Mouse (Mus musculus): Measurements from ENCODE around the gene Inhba. TPM values are rescaled to one million over a fixed set of nuclear protein-coding genes. Genes with fewer than 3 reads are reported as not detected.

The Inhba gene
- 1.8 TPM in 2 replicates for polyA plus RNA-seq (2012; rRNA removed)

DNA sequence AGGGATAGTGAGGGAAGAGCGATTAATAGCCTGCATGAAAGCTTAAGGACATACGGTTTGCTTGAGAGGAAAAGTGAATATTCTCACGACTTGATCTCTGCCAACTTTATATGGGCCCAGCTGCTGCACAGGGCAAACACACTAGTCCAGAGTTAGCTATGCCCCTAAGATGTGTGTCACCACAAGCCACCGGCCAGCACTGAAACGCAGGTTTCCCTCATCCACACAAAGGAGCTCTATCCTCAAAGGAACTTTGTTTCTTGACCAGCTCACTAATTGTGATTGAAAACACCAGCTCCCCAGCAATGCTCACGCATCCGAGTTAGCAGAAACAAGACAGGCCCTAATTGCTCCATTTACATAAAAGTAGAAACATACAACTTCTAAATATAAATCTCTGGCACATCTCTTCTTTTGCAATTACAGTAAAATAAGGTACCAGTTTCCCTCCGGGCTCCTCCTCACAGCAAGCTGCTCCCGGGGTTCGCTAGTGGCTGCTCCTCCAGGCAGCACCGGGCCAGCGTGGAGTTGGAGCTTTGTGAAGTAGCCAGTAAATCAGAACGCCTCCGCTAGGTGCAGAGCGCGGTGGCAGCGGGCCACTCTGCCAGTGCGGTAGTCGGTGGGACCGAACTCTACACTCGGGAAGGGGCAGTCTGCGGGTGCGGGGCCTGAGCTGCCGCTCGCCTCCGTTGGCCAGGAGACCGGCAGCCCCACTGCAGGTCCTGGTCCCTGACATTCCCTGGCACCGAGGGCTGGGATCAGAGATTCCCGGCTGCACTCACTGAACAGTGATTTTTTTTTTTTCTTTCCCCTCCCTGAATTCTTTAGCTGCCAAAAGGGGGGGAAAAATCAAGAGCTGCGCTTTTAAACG is at the start of gene Inhba:
Gene Inhba (plus strand): TSS at position 480 of the 871 bp plus-strand sequence.
- TF ChIP-seq CTCF (IDR thresholded peaks at IDR 0.05; ENCODE audit: borderline replicate concordance, insufficient read depth, low read depth, low read length), result no peak
- WGBS, result 7% methylated on average over 31 of the region's 31 CpGs
- peaks cover 5% of the 10 kb centered on the region; the same call in 1 of the 2 replicates for H3K4me1 ChIP-seq (ENCODE audit: control insufficient read depth, insufficient read depth, low read length)
- no peak within 1 kb of the TSS; the same call in 1 of the 2 replicates for H3K27ac ChIP-seq (ENCODE audit: insufficient read depth, low read length)
- H3K4me3 ChIP-seq (replicated peaks; ENCODE audit: insufficient read depth, low read depth, low read length), result peak within 1 kb of the TSS; percentile 51
- no peaks in the 10 kb centered on the region for H3K27me3 ChIP-seq (ENCODE audit: control insufficient read depth, insufficient read depth, low read length)
- DNase-seq, result peak; percentile 57 to 65

DNA sequence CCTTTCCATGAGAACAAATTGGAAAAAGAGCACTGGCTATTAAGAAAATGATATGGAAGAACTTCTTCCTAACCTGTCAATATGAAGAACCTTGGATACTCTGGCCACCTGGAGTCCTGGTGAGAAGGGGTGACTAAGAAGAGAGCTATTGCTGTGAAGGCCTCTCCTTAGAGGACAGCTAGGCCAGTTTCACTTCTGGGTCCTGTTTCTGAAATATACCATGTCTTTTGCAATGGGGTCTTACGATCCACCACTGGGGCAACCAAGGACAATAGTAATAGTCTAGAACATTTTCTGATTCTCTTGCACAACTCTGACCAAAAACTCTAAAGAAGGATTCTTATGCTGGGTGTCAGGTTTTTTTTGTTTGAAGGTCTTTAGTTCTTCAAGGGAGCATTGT is 35.1 kb upstream of the Inhba start:
- WGBS, result 89% methylated on average over 1 of the region's 1 CpGs

DNA sequence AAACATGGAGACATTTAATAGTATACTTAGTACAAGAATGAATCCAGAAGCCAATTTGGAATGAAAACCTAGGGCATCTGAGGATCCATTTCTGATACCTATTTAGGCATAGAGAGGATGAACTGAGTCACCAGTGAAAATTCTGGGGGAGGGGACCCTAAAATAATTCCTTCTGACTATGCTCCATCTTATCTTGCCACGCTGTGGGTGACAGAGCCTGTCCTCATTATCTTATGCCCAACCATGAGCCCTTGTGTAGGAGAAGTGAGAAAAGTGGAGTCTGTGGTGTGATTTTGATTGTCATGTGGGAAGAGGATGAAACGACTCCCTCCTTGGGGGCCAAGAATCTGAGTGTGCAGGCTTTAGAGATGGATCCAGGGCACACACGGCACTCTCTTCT is 32.1 kb upstream of the Inhba start:
- no peak for DNase-seq
- no peaks in the 10 kb centered on the region for H3K4me1 ChIP-seq (ENCODE audit: control insufficient read depth, insufficient read depth, low read length)
- 53% methylated on average over 3 of the region's 3 CpGs for WGBS
- H3K27ac ChIP-seq (ENCODE audit: insufficient read depth, low read length), result no peak overlapping the region
- no peak for TF ChIP-seq CTCF (IDR thresholded peaks at IDR 0.05; ENCODE audit: borderline replicate concordance, insufficient read depth, low read depth, low read length)
- TF ChIP-seq POLR2A (IDR thresholded peaks at IDR 0.05; ENCODE audit: borderline replicate concordance, insufficient read depth, low read length), result no peak
- no peak overlapping the region for H3K4me3 ChIP-seq (replicated peaks; ENCODE audit: insufficient read depth, low read depth, low read length)
- no peaks in the 10 kb centered on the region; the same call in 1 of the 2 replicates for H3K27me3 ChIP-seq (ENCODE audit: control insufficient read depth, insufficient read depth, low read length)

More for the DNA sequence above, 35.1 kb upstream of the Inhba start:
- no peak overlapping the region for H3K4me3 ChIP-seq (replicated peaks; ENCODE audit: insufficient read depth, low read depth, low read length)
- no peaks in the 10 kb centered on the region for H3K4me1 ChIP-seq (ENCODE audit: control insufficient read depth, insufficient read depth, low read length)
- TF ChIP-seq CTCF (IDR thresholded peaks at IDR 0.05; ENCODE audit: borderline replicate concordance, insufficient read depth, low read depth, low read length), result no peak
- no peak for TF ChIP-seq POLR2A (IDR thresholded peaks at IDR 0.05; ENCODE audit: borderline replicate concordance, insufficient read depth, low read length)
- DNase-seq, result no peak
- H3K27me3 ChIP-seq (ENCODE audit: control insufficient read depth, insufficient read depth, low read length), result no peaks in the 10 kb centered on the region; the same call in 1 of the 2 replicates
- no peak overlapping the region for H3K27ac ChIP-seq (ENCODE audit: insufficient read depth, low read length)

DNA sequence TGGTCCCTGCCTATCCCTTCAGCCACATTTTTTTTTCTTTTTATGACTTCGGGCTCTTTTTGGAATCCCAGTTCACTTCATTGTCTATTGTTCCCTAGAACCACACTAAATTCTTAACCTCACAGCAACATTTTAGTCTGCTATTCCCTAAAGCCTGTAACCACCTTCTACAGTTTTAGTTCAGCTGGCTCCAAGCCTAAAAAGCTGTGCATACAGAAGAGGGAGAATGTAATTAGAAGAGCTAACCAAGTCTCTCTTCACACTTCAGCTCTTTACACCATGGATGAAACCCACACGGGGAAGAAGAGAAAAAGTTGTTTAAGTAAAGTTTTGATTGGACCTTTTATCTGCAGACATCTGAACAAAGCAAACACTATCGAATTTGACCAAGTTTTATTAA is 29.6 kb upstream of the Inhba start:
- H3K27me3 ChIP-seq (ENCODE audit: control insufficient read depth, insufficient read depth, low read length), result no peaks in the 10 kb centered on the region; the same call in 1 of the 2 replicates
- H3K4me1 ChIP-seq (ENCODE audit: control insufficient read depth, insufficient read depth, low read length), result no peaks in the 10 kb centered on the region
- TF ChIP-seq POLR2A (IDR thresholded peaks at IDR 0.05; ENCODE audit: borderline replicate concordance, insufficient read depth, low read length), result no peak
- no peak for TF ChIP-seq CTCF (IDR thresholded peaks at IDR 0.05; ENCODE audit: borderline replicate concordance, insufficient read depth, low read depth, low read length)
- WGBS, result 67% methylated on average over 3 of the region's 3 CpGs
- DNase-seq, result no peak
- H3K27ac ChIP-seq (ENCODE audit: insufficient read depth, low read length), result no peak overlapping the region
- no peak overlapping the region for H3K4me3 ChIP-seq (replicated peaks; ENCODE audit: insufficient read depth, low read depth, low read length)

DNA sequence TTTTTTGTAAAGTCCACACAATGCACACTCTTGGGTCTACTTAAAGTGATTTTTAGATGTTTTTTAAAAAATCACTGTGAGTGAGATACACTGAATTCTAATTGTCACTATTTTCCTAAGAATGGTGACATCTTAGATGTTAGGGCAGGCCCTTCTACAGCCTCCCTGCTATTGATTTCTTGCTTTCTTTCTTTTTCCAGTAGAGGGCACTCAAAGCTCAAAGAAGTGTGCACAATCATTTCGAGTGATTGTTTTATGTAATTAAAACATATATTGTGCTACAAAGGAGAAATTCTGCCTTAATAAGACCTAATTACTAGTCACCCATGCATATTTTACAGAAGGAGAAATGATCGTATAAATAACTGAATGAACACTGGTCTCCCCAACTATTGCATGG is 25.9 kb upstream of the Inhba start:
- Histone ChIP-seq H3K4me1 (ENCODE audit: control insufficient read depth, insufficient read depth, low read length) (no peaks in the 10 kb centered on the region), H3K4me3 (replicated peaks; ENCODE audit: insufficient read depth, low read depth, low read length) (no peak overlapping the region), H3K27me3 (ENCODE audit: control insufficient read depth, insufficient read depth, low read length) (no peaks in the 10 kb centered on the region), H3K27ac (ENCODE audit: insufficient read depth, low read length) (no peak overlapping the region)
- TF ChIP-seq CTCF (IDR thresholded peaks at IDR 0.05; ENCODE audit: borderline replicate concordance, insufficient read depth, low read depth, low read length) (no peak), POLR2A (IDR thresholded peaks at IDR 0.05; ENCODE audit: borderline replicate concordance, insufficient read depth, low read length) (no peak)
- WGBS, result 67% methylated on average over 2 of the region's 2 CpGs
- DNase-seq, result no peak

DNA sequence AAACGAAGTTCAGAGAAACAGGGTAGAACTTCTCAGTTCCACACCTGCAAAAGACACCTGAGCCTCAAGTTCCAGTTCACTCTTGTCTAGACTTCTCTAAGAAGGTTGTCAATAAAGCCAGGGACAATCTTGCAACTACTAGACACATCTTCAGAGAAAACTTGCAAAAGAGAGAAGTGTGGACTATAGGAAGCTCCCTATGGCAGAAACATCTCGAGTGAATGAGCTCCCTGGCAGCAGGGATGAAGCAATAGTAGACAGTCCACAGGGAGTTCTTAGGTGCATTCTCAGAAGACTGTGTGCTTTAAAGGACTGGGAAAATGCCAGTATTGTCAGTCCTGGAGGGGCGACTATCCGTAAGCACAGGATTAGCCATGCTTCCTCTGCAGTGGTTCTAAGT is 25.5 kb upstream of the Inhba start:
- Histone ChIP-seq H3K4me3 (replicated peaks; ENCODE audit: insufficient read depth, low read depth, low read length) (no peak overlapping the region), H3K4me1 (ENCODE audit: control insufficient read depth, insufficient read depth, low read length) (no peaks in the 10 kb centered on the region), H3K27ac (ENCODE audit: insufficient read depth, low read length) (no peak overlapping the region), H3K27me3 (ENCODE audit: control insufficient read depth, insufficient read depth, low read length) (no peaks in the 10 kb centered on the region)
- TF ChIP-seq POLR2A (IDR thresholded peaks at IDR 0.05; ENCODE audit: borderline replicate concordance, insufficient read depth, low read length), result no peak
- no peak for TF ChIP-seq CTCF (IDR thresholded peaks at IDR 0.05; ENCODE audit: borderline replicate concordance, insufficient read depth, low read depth, low read length)
- WGBS, result 86% methylated on average over 4 of the region's 4 CpGs
- DNase-seq, result no peak

DNA sequence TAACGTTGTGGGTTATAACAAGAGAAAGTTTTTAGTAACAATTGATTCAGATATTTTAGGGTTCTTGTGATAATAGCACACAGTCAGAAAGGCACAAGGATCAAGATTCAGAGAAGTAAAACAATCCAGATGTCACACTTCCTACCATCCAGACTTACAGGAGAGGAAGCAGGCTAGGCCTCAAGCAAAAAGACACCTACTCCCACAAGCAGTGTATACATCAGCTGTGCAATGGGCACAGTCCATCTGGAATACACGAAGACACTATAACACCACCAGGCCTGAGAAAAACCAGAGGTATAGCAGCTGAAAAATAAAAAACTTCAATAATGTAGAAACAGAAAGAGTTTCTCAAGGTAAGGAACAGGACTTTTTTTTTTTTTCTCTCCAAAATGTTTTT is 16.3 kb upstream of the Inhba start:
- Histone ChIP-seq H3K4me3 (replicated peaks; ENCODE audit: insufficient read depth, low read depth, low read length) (no peak overlapping the region), H3K27me3 (ENCODE audit: control insufficient read depth, insufficient read depth, low read length) (no peaks in the 10 kb centered on the region), H3K27ac (ENCODE audit: insufficient read depth, low read length) (no peak overlapping the region), H3K4me1 (ENCODE audit: control insufficient read depth, insufficient read depth, low read length) (no peaks in the 10 kb centered on the region)
- WGBS, result 72% methylated on average over 2 of the region's 2 CpGs
- DNase-seq, result no peak
- TF ChIP-seq POLR2A (IDR thresholded peaks at IDR 0.05; ENCODE audit: borderline replicate concordance, insufficient read depth, low read length) (no peak), CTCF (IDR thresholded peaks at IDR 0.05; ENCODE audit: borderline replicate concordance, insufficient read depth, low read depth, low read length) (no peak)

DNA sequence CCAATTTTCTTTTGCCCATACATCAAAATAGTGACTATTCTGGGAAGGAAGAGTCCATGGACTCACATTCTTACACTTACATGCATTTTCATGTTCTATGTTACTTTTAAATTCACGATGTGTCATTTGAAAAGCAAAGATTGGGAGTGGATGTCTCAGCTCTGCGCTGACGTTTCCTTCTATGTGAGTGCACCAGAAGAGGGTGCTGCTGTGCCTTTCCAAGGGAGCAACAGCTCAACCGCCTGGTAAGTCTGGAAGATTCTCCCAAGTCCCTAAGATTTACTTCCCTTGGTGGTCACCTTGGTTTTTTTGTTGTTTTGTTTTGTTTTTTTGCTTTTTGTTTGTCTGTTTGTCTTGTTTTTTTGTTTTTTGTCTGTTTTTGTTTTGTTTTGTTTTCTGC is 6.1 kb upstream of the Inhba start:
- TF ChIP-seq POLR2A (IDR thresholded peaks at IDR 0.05; ENCODE audit: borderline replicate concordance, insufficient read depth, low read length), result no peak
- TF ChIP-seq CTCF (IDR thresholded peaks at IDR 0.05; ENCODE audit: borderline replicate concordance, insufficient read depth, low read depth, low read length), result peak; percentile 53
- Histone ChIP-seq H3K4me3 (replicated peaks; ENCODE audit: insufficient read depth, low read depth, low read length) (no peak overlapping the region), H3K27ac (ENCODE audit: insufficient read depth, low read length) (no peak overlapping the region), H3K27me3 (ENCODE audit: control insufficient read depth, insufficient read depth, low read length) (no peaks in the 10 kb centered on the region), H3K4me1 (ENCODE audit: control insufficient read depth, insufficient read depth, low read length) (no peaks in the 10 kb centered on the region)
- 12% methylated on average over 4 of the region's 4 CpGs for WGBS
- peak; percentile 13 to 26 for DNase-seq

Data from cerebellum, adult 2 months (tissue).